9 mouse cellular contexts compared by ENCODE assay signal in genomic region chr5:120492437-120492836, GRCm38 (mm10). TPM values are rescaled to one million over a fixed set of nuclear protein-coding genes. Genes with fewer than 3 reads are reported as not detected.
DNase-seq lines count a peak whose midpoint lies in the region; ATAC-seq lines count a peak whose summit lies in the region.
"Had no signal": no experiment of that assay in that cellular context is flagged by ENCODE, and none has a peak within 500 bp of the region (broad histone marks: within the 10 kb centered on the region; RNA-seq: fewer than 3 reads in every experiment).

No protein-coding gene starts in this region.

- WGBS in forebrain, embryonic 14.5 days, result 65% methylated on average over 11 of the region's 11 CpGs
- 56% methylated on average over 11 of the region's 11 CpGs for WGBS in forebrain, embryonic 13.5 days

- peaks cover 6% of the 10 kb centered on the region; the same call in 1 of the 2 replicates for H3K4me1 ChIP-seq in forebrain, embryonic 14.5 days (ENCODE audit: control insufficient read depth, insufficient read depth, low read length)
- peaks cover 12% of the 10 kb centered on the region for H3K4me1 ChIP-seq in forebrain, embryonic 13.5 days
- H3K4me1 ChIP-seq: embryonic facial prominence, embryonic 12.5 days had no signal

- intact Hi-C loops in left cerebral cortex, postnatal 4 days (cut with DNase I), result no loop called here

- no peaks in the 10 kb centered on the region for H3K27me3 ChIP-seq in forebrain, embryonic 14.5 days (replicated peaks; ENCODE audit: control insufficient read depth, insufficient read depth, low read length)
- no peaks in the 10 kb centered on the region for H3K27me3 ChIP-seq in forebrain, embryonic 13.5 days
- H3K27me3 ChIP-seq: embryonic facial prominence, embryonic 12.5 days had no signal

- H3K9ac ChIP-seq in forebrain, embryonic 14.5 days (ENCODE audit: low read length), result no peak overlapping the region
- no peak overlapping the region for H3K9ac ChIP-seq in forebrain, embryonic 13.5 days
- H3K9ac ChIP-seq: embryonic facial prominence, embryonic 12.5 days had no signal

- peaks cover 8% of the 10 kb centered on the region for H3K36me3 ChIP-seq in forebrain, embryonic 14.5 days (ENCODE audit: control insufficient read depth, insufficient read depth, low read length)
- peaks cover 45% of the 10 kb centered on the region for H3K36me3 ChIP-seq in forebrain, embryonic 13.5 days (ENCODE audit: poor library complexity, severe bottlenecking)

- no peak overlapping the region for H3K27ac ChIP-seq in forebrain, embryonic 14.5 days (ENCODE audit: low read depth, low read length)
- no peak overlapping the region for H3K27ac ChIP-seq in forebrain, embryonic 13.5 days
- H3K27ac ChIP-seq: embryonic facial prominence, embryonic 12.5 days had no signal

- H3K9me3 ChIP-seq in forebrain, embryonic 14.5 days (replicated peaks; ENCODE audit: control insufficient read depth, low read length), result no peaks in the 10 kb centered on the region
- no peaks in the 10 kb centered on the region for H3K9me3 ChIP-seq in forebrain, embryonic 13.5 days (replicated peaks)
- H3K9me3 ChIP-seq: embryonic facial prominence, embryonic 12.5 days had no signal

- no peak overlapping the region for H3K4me2 ChIP-seq in forebrain, embryonic 14.5 days (ENCODE audit: low read length)
- no peak overlapping the region for H3K4me2 ChIP-seq in forebrain, embryonic 13.5 days
- H3K4me2 ChIP-seq: embryonic facial prominence, embryonic 12.5 days had no signal

- no peak for ATAC-seq in forebrain, embryonic 14.5 days
- no peak for ATAC-seq in forebrain, embryonic 13.5 days
- 0 out of 2 replicates have a peak, but pooled peaks have one; percentile 44 for ATAC-seq in megakaryocyte progenitor cell, adult 5-6 weeks (replicated peaks; ENCODE audit: poor library complexity)

- no peak overlapping the region for H3K4me3 ChIP-seq in forebrain, embryonic 14.5 days (ENCODE audit: low read depth, low read length)
- H3K4me3 ChIP-seq in forebrain, embryonic 13.5 days, result no peak overlapping the region
- H3K4me3 ChIP-seq: embryonic facial prominence, embryonic 12.5 days had no signal

- peak; percentile 45 for DNase-seq in forebrain, embryonic 14.5 days (ENCODE audit: low spot score)
- DNase-seq in left cerebral cortex, postnatal 4 days, result peak; percentile 63
- DNase-seq in left cerebral cortex, adult 11 months (ENCODE audit: low spot score), result no peak
- DNase-seq in WW6 (ENCODE audit: low read depth, low spot score), result peak; percentile 77
- no peak for DNase-seq in layer of hippocampus, adult 8-10 months (ENCODE audit: low spot score in 2 of 2)
- no peak for DNase-seq in ovary, adult 18-20 months (ENCODE audit: low spot score)

RNA-seq across cellular contexts. Expression of gene Plbd2, which starts 11.0 kb away (rescaled TPM):
- 14.8 and 16.2 TPM in 2 replicates for polyA plus RNA-seq in forebrain, embryonic 14.5 days (2014; fragmentation: Nextera tagmentation; extraction: Ambion mirVana)
- 22.8 and 22.9 TPM in 2 replicates for polyA plus RNA-seq in forebrain, embryonic 13.5 days (2015; fragmentation: Nextera tagmentation; extraction: Ambion mirVana)
- 10 to 100 TPM; 38.8 to 43.9 TPM for total RNA-seq in left cerebral cortex, postnatal 4 days (2021)
- total RNA-seq in megakaryocyte progenitor cell, adult 5-6 weeks (2015), result 8.3 and 9.8 TPM in 2 replicates
- 6.9 and 8.7 TPM in 2 replicates for total RNA-seq in megakaryocyte progenitor cell, adult 5-6 weeks (2017)
- total RNA-seq in layer of hippocampus, adult 8-10 months (2022), result 10 to 100 TPM; 57.9 to 76.5 (median 66.5) TPM

RNA-seq across cellular contexts. Expression of gene Sds, which starts 16.1 kb away (rescaled TPM):
- not detected in 2 replicates for polyA plus RNA-seq in forebrain, embryonic 14.5 days (2014; fragmentation: Nextera tagmentation; extraction: Ambion mirVana)
- polyA plus RNA-seq in forebrain, embryonic 13.5 days (2015; fragmentation: Nextera tagmentation; extraction: Ambion mirVana), result not detected in 2 replicates
- not detected for total RNA-seq in left cerebral cortex, postnatal 4 days (2021)
- total RNA-seq in megakaryocyte progenitor cell, adult 5-6 weeks (2015), result not detected in 2 replicates
- not detected in 2 replicates for total RNA-seq in megakaryocyte progenitor cell, adult 5-6 weeks (2017)
- under 1 TPM in 2 of 4 experiments, not detected in 2; 0.82 to 0.91 TPM for total RNA-seq in layer of hippocampus, adult 8-10 months (2022)
- polyA plus RNA-seq: embryonic facial prominence, embryonic 12.5 days had no signal

RNA-seq across cellular contexts. Expression of gene Slc8b1, which starts 18.5 kb away (rescaled TPM):
- 0.67 and 1.5 TPM in 2 replicates for polyA plus RNA-seq in forebrain, embryonic 14.5 days (2014; fragmentation: Nextera tagmentation; extraction: Ambion mirVana)
- polyA plus RNA-seq in forebrain, embryonic 13.5 days (2015; fragmentation: Nextera tagmentation; extraction: Ambion mirVana), result 2.1 and 2.5 TPM in 2 replicates
- total RNA-seq in left cerebral cortex, postnatal 4 days (2021), result 1 to 10 TPM; 3.3 to 4.6 TPM
- total RNA-seq in megakaryocyte progenitor cell, adult 5-6 weeks (2015), result 21.1 and 23.5 TPM in 2 replicates
- total RNA-seq in megakaryocyte progenitor cell, adult 5-6 weeks (2017), result 31.8 and 32.5 TPM in 2 replicates
- total RNA-seq in layer of hippocampus, adult 8-10 months (2022), result 10 to 100 TPM in 1 of 4 experiments, 1 to 10 TPM in 3; 9.6 to 10.8 (median 9.8) TPM

RNA-seq across cellular contexts. Expression of gene Sdsl, which starts 19.8 kb away (rescaled TPM):
- polyA plus RNA-seq in forebrain, embryonic 14.5 days (2014; fragmentation: Nextera tagmentation; extraction: Ambion mirVana), result 2.2 and 3.2 TPM in 2 replicates
- polyA plus RNA-seq in forebrain, embryonic 13.5 days (2015; fragmentation: Nextera tagmentation; extraction: Ambion mirVana), result 4.8 and 5.1 TPM in 2 replicates
- total RNA-seq in left cerebral cortex, postnatal 4 days (2021), result 1 to 10 TPM; 2.4 to 3.7 TPM
- total RNA-seq in megakaryocyte progenitor cell, adult 5-6 weeks (2015), result 1.6 and 7.1 TPM in 2 replicates
- 3.2 and 9.0 TPM in 2 replicates for total RNA-seq in megakaryocyte progenitor cell, adult 5-6 weeks (2017)
- total RNA-seq in layer of hippocampus, adult 8-10 months (2022), result 10 to 100 TPM in 3 of 4 experiments, 1 to 10 TPM in 1; 7.5 to 11.6 (median 10.6) TPM

Comparison
In these comparisons a context has a peak if more than half of its experiments do, and no peak if none do; other contexts are left out.
1. DNase-seq: peak in forebrain, embryonic 14.5 days (single experiment), left cerebral cortex, postnatal 4 days (single experiment) and WW6 (single experiment); none in left cerebral cortex, adult 11 months (single experiment), layer of hippocampus, adult 8-10 months (0 of 2) and ovary, adult 18-20 months (single experiment).